Mouse (Mus musculus): ENCODE data around the gene Prl2c3. TPM values are rescaled to one million over a fixed set of nuclear protein-coding genes. Genes with fewer than 3 reads are reported as not detected.
"Not testable (repeated sequence)": the region's sequence is repeated elsewhere in the genome, so short reads cannot be mapped to it uniquely, and the experiment has no call there.

Prl2c3 gene
- polyA plus RNA-seq, 1 experiment: not detected

DNA sequence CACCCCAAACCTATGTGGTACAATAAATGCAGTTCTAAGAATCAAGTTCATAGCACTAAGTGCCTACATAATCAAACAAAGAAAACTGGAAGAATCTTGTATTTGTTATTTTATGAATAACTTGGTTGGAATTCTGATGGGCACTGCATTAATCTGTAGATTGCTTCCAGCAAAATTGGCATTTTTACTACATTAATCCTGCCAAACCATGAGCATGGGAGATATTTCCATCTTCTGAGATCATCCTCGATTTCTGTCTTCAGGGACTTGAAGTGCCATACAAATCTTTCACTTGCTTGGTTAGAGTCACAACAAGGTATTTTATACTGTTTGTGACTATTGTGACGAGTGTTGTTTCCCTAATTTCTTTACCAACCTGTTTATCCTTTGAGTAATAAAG is 9.7 kb upstream of the Prl2c3 start:
- Histone ChIP-seq H3K27ac (ENCODE audit: control insufficient read depth, insufficient read depth, low read depth, low read length) (no peak overlapping the region), H3K4me1 (ENCODE audit: control insufficient read depth, insufficient read depth, low read length) (no peaks in the 10 kb centered on the region), H3K4me3 (ENCODE audit: control insufficient read depth, low read depth, low read length) (no peak overlapping the region), H3K36me3 (ENCODE audit: control insufficient read depth, insufficient read depth, low read length) (no peaks in the 10 kb centered on the region), H3K27me3 (ENCODE audit: control insufficient read depth, insufficient read depth, low read length) (no peaks in the 10 kb centered on the region)
- no peak for TF ChIP-seq POLR2A (IDR thresholded peaks at IDR 0.05; ENCODE audit: control insufficient read depth, low read depth, low read length)
- TF ChIP-seq CTCF (IDR thresholded peaks at IDR 0.05; ENCODE audit: control insufficient read depth, insufficient read depth, insufficient replicate concordance, low read depth, low read length): no peak

DNA sequence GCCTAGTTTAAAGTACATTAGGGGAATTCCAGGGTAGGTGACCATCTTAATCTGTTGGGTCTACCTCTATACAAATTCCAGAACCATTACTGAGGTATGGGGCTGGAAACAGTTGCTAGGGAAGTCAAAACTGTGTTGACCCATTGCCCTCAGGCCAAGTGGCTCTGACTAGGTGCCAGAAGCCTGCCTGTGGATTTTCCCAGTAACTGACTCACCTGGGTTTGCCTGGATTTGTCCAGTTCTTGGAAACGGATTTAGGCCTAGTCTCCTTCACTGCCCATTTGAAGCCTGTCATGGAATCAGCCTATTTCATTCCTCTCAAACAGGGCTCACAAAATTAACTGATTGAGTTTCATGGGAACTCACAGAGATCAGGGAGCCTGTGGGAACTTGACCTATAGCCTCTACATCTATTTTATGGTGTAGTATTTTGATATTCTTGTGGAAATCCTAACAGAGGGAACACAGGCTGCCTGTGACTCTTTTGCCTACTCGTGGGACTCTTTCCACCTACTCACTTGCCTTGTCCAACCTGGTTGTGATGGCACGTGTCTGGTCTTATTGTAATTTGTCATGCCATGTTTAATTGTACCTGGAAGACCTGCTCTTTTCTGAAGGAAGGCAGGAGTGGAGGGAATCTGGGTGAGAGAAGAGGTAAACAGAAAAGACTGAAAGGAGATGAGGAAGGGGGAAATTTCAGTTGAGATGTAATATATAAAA is 9.1 kb upstream of the Prl2c3 start:
- not testable (repeated sequence) for H3K36me3 ChIP-seq (ENCODE audit: control insufficient read depth, insufficient read depth, low read length); H3K27ac ChIP-seq (ENCODE audit: control insufficient read depth, insufficient read depth, low read depth, low read length); H3K4me3 ChIP-seq (ENCODE audit: control insufficient read depth, low read depth, low read length); H3K27me3 ChIP-seq (ENCODE audit: control insufficient read depth, insufficient read depth, low read length); H3K4me1 ChIP-seq (ENCODE audit: control insufficient read depth, insufficient read depth, low read length)

DNA sequence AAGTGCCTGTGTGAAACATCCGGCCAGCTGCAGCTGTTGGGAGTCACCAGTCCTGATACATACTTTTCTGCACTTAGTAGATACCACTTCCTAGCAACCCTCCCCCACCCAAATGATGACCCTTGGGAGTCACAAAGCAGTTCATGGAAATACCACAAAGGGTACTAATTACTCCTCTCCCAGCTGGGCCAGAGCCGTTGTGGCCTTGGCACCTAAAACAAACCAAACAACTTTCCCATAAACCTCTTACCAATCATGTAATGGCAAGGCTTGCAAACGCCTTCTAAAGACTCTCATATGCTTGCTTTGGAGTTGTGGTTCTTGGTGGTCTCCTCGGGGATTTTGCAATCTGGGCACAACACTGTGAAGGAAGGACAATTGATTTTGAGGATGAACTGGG is 6.6 kb upstream of the Prl2c3 start:
- H3K4me3 ChIP-seq (ENCODE audit: control insufficient read depth, low read depth, low read length); H3K4me1 ChIP-seq (ENCODE audit: control insufficient read depth, insufficient read depth, low read length); H3K27ac ChIP-seq (ENCODE audit: control insufficient read depth, insufficient read depth, low read depth, low read length); H3K27me3 ChIP-seq (ENCODE audit: control insufficient read depth, insufficient read depth, low read length); H3K36me3 ChIP-seq (ENCODE audit: control insufficient read depth, insufficient read depth, low read length): not testable (repeated sequence)

DNA sequence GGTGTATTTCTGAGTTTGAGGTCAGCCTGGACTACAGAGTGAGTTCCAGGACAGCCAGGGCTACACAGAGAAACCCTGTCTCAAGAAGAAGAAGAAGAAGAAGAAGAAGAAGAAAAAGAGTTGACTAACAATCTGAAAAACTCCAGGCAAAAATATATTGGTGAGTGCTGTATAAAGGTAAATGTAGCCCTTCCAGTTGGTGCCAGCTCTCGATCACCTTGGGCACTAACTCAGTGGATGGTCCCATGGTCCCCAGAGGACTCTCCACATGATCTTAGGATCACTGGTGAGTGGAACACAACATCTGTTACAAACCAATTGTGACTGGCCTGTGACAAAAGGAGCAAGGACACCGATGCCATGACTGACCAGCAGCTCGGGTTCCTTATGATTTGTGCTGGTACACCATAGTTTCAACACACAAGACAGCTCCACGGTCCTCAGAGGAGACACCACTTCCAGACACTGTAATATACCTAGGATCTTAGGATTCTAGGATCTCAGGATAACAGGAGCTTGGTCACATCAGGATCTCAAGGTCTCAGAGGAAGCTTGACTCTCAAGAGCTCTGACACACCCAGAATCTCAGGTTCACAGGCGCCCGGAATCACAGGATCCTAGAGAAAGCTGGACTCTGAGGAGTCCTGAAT is 30.3 kb downstream of the Prl2c3 start:
- not testable (repeated sequence) for H3K4me3 ChIP-seq (ENCODE audit: control insufficient read depth, low read depth, low read length); H3K36me3 ChIP-seq (ENCODE audit: control insufficient read depth, insufficient read depth, low read length); H3K27ac ChIP-seq (ENCODE audit: control insufficient read depth, insufficient read depth, low read depth, low read length); H3K4me1 ChIP-seq (ENCODE audit: control insufficient read depth, insufficient read depth, low read length); H3K27me3 ChIP-seq (ENCODE audit: control insufficient read depth, insufficient read depth, low read length)

Other genes starting within 250 kb of the Prl2c3 start
- 50.6 and 61.3 TPM in 2 replicates for gene Ero1lb, start 234.2 kb downstream of the Prl2c3 start, polyA plus RNA-seq (2012; rRNA removed)
- gene Prl2c2, start 205.3 kb upstream of the Prl2c3 start, polyA plus RNA-seq (2012; rRNA removed): not detected in 2 replicates